Mouse (Mus musculus) ES-E14 (cell line): ENCODE measurements around the gene Cat.

Experiments
- CHD2 ChIP-seq: IDR thresholded peaks from 2 replicates; pipeline ENCODE4 v1.6.1; 2014; ENCODE audit warnings: mild to moderate bottlenecking, low read depth, low read length, inconsistent platforms
- HCFC1 ChIP-seq: IDR thresholded peaks from 2 replicates; pipeline ENCODE4 v1.6.1; 2012; ENCODE audit warnings: low read length, inconsistent platforms, borderline replicate concordance; ENCODE audit not compliant: insufficient read depth
- ZC3H11A ChIP-seq: IDR thresholded peaks from 2 replicates; pipeline ENCODE4 v1.6.1; 2012; ENCODE audit warnings: low read depth, mild to moderate bottlenecking, inconsistent platforms, low read length, borderline replicate concordance
- ZNF384 ChIP-seq: IDR thresholded peaks from 2 replicates; pipeline ENCODE4 v1.6.1; 2012; ENCODE audit warnings: low read depth, low read length, inconsistent platforms

- TF ChIP-seq ZNF384 (no peak), CHD2 (no peak), ZC3H11A (no peak), HCFC1 (no peak)
Observed at GRCm38 (mm10) chr2:103515513-103516180, 30.7 kb upstream of the Cat start.
